Mouse (Mus musculus): ENCODE measurements around the gene Sbp. TPM values are rescaled to one million over a fixed set of nuclear protein-coding genes. Genes with fewer than 3 reads are reported as not detected.

Gene Sbp
- total and polyA plus RNA-seq, 3 experiments, result not detected

DNA sequence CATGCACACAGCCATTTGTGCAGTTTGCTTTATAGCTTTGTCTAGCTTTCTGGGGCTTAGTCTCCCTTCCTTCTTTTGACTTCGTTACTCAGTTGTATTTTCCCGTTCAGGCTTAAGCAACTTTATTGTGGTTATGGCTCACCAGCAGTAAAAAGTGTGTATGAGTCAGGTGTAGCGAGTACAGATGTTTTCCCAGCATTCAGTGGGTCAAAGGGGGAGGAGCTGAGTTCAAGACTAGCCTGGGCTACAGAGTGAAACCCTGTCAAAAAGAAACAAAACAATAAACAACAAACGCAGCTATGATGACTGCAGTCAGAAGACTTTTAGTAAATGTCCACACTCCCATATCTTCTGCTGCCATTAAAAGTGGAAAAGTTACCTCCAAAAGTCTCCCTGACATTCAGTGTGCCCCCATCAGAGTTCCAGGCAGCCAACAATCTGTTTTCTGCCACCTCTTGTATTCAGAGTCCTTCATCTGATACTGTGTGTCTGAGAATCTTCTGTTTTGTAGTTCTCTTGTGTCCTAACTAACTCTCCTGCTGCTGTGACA is 20.2 kb downstream of the Sbp start:
- H3K79me2 ChIP-seq (replicated peaks; ENCODE audit: control insufficient read depth, extremely low read depth, insufficient read depth, poor library complexity, severe bottlenecking), result no peaks in the 10 kb centered on the region
- in situ Hi-C loops (cut with MboI; ENCODE audit: low pct_ligation_motif_present, low pct_unique_long_range_greater_than_20kb, low sequenced_read_pairs), result loop anchor here (10.0 kb wide), 3 partner anchors 97 to 297 kb away; partner anchors contain the start of genes Bicdl2, Flywch1 and Prss21
- H3K4me3 ChIP-seq (replicated peaks in 1 of 3; ENCODE audit: low read depth in 2 of 3, low read length in 2 of 3, poor library complexity in 1 of 3), result no peak overlapping the region
- no peaks in the 10 kb centered on the region for H3K9me3 ChIP-seq (replicated peaks; ENCODE audit: low read length)
- H3K4me2 ChIP-seq (ENCODE audit: insufficient read depth, low read depth, poor library complexity, severe bottlenecking), result no peak overlapping the region
- H3K27me3 ChIP-seq (replicated peaks), result no peaks in the 10 kb centered on the region
- H3K27ac ChIP-seq (ENCODE audit: insufficient read depth, low read depth), result no peak overlapping the region
- no peak overlapping the region for H3K9ac ChIP-seq (ENCODE audit: insufficient read depth, low read depth)
- H3K4me1 ChIP-seq (ENCODE audit: control insufficient read depth in 1 of 2, insufficient read depth in 2 of 2), result peaks cover 10 to 19% of the 10 kb centered on the region in 2 experiments
- H3K36me3 ChIP-seq (replicated peaks in 1 of 2; ENCODE audit: control insufficient read depth in 1 of 2, insufficient read depth in 1 of 2, low read length in 1 of 2), result no peaks in the 10 kb centered on the region
- dilution Hi-C loops (cut with MboI; ENCODE audit: extremely low pct_ligation_motif_present, extremely low pct_unique_long_range_greater_than_20kb, low sequenced_read_pairs), result no loop called here
- no peak for TF ChIP-seq KAT2A (IDR thresholded peaks at IDR 0.05; ENCODE audit: insufficient replicate concordance, low read length)
- no peak for TF ChIP-seq E2F4 (IDR thresholded peaks at IDR 0.05; ENCODE audit: insufficient replicate concordance, low read depth, low read length)
- no peak for TF ChIP-seq SIN3A (IDR thresholded peaks at IDR 0.05; ENCODE audit: low read length)
- TF ChIP-seq JUND (conservative IDR thresholded peaks at IDR 0.05; ENCODE audit: low read depth, low read length), result no peak
- no peak for TF ChIP-seq MEF2A (IDR thresholded peaks at IDR 0.05; ENCODE audit: borderline replicate concordance, low read depth, low read length)
- no peak for TF ChIP-seq MYC (IDR thresholded peaks at IDR 0.05; ENCODE audit: low read depth, low read length)
- TF ChIP-seq JUN (IDR thresholded peaks at IDR 0.05; ENCODE audit: insufficient read depth, low read depth, low read length), result no peak
- TF ChIP-seq MAZ (IDR thresholded peaks at IDR 0.05; ENCODE audit: low read depth, low read length), result no peak
- TF ChIP-seq ZMIZ1 (IDR thresholded peaks at IDR 0.05; ENCODE audit: low read depth, low read length), result no peak
- TF ChIP-seq RAD21 (IDR thresholded peaks at IDR 0.05; ENCODE audit: low read depth, low read length), result no peak
- no peak for TF ChIP-seq MAFK (IDR thresholded peaks at IDR 0.05; ENCODE audit: insufficient replicate concordance, low read length)
- TF ChIP-seq POLR2A (IDR thresholded peaks at IDR 0.05; ENCODE audit: low read depth, low read length), result no peak
- TF ChIP-seq USF2 (conservative IDR thresholded peaks at IDR 0.05; ENCODE audit: low read depth, low read length), result no peak
- no peak for TF ChIP-seq IRF4 (IDR thresholded peaks at IDR 0.05; ENCODE audit: low read depth, low read length)
- no peak for TF ChIP-seq GABPA (IDR thresholded peaks at IDR 0.05; ENCODE audit: insufficient replicate concordance, low read depth, low read length)
- no peak for TF ChIP-seq HCFC1 (IDR thresholded peaks at IDR 0.05; ENCODE audit: low read depth, low read length)
- no peak for TF ChIP-seq MXI1 (IDR thresholded peaks at IDR 0.05; ENCODE audit: low read depth, low read length)
- TF ChIP-seq ZC3H11A (IDR thresholded peaks at IDR 0.05; ENCODE audit: low read depth, low read length), result no peak
- TF ChIP-seq USF1 (IDR thresholded peaks at IDR 0.05; ENCODE audit: low read depth, low read length), result no peak
- TF ChIP-seq PAX5 (IDR thresholded peaks at IDR 0.05; ENCODE audit: low read length), result no peak
- DNase-seq (ENCODE audit: extremely low read depth), result no peak

Data from CH12.LX (cell line).